Mouse (Mus musculus) hindbrain, postnatal 0 days (tissue): Measurements from ENCODE around the gene Acvr2b. TPM values are rescaled to one million over a fixed set of nuclear protein-coding genes. Genes with fewer than 3 reads are reported as not detected.

Experiments
- ATAC-seq: fragments of 200-750 bp; cut with Nextera tagmentation; 2 replicates; pipeline ENCODE4 v1.8.0; 2017; ENCODE audit warnings: mild to moderate bottlenecking, moderate TSS enrichment, moderate library complexity
- DNase-seq: peaks from one replicate; pipeline ENCODE4 v3.0.0-alpha.2; 2015; ENCODE audit warnings: low spot score
- H3K27ac ChIP-seq: fragments of 300-500 bp; sonication (generic); 2 replicates; pipeline ENCODE4 v1.5.1; 2014; ENCODE audit warnings: mild to moderate bottlenecking
- H3K27me3 ChIP-seq: fragments of 300-500 bp; sonication (generic); 2 replicates; pipeline ENCODE4 v1.6.1; 2014; ENCODE audit warnings: low read length, mixed read lengths; ENCODE audit not compliant: insufficient read depth
- H3K36me3 ChIP-seq: fragments of 300-500 bp; sonication (generic); 2 replicates; pipeline ENCODE4 v1.6.1; 2014; ENCODE audit warnings: low read length, mixed read lengths; ENCODE audit not compliant: insufficient read depth
- H3K4me1 ChIP-seq: fragments of 300-500 bp; sonication (generic); 2 replicates; pipeline ENCODE4 v1.6.1; 2014; ENCODE audit warnings: antibody characterized with exemption, low read length, mixed read lengths; ENCODE audit not compliant: insufficient read depth
- H3K4me2 ChIP-seq: fragments of 300-500 bp; sonication (generic); 2 replicates; pipeline ENCODE4 v1.6.1; 2014; ENCODE audit warnings: low read depth, mild to moderate bottlenecking, low read length, moderate library complexity, mixed read lengths
- H3K4me3 ChIP-seq: fragments of 300-500 bp; sonication (generic); 2 replicates; pipeline ENCODE4 v1.5.1; 2014; ENCODE audit warnings: low read length
- H3K9ac ChIP-seq: fragments of 300-500 bp; sonication (generic); replicated peaks from 2 replicates; pipeline ENCODE4 v1.6.1; 2014; ENCODE audit warnings: mild to moderate bottlenecking, low read length, moderate library complexity, mixed read lengths
- H3K9me3 ChIP-seq: fragments of 300-500 bp; sonication (generic); 2 replicates; pipeline ENCODE4 v1.6.1; 2016; ENCODE audit warnings: low read length, mixed read lengths
- CTCF ChIP-seq: IDR thresholded peaks from 2 replicates; pipeline ENCODE4 v1.5.1; 2016; ENCODE audit warnings: antibody characterized with exemption, control low read depth, low read depth
- WGBS: fragments of 180-500 bp; shearing (Covaris S2); extraction: QIAGEN DNeasy Blood & Tissue Kit; methylation state at CpG from one replicate; pipeline ENCODE4 v1.1.7; 2014; 5-methylcytosine and 5-hydroxymethylcytosine counted together
- polyA plus RNA-seq: library from polyadenylated mRNA; unstranded; fragments of >200 nt; fragmentation: Nextera tagmentation; extraction: Ambion mirVana; gene quantifications from 2 replicates; pipeline ENCODE4 v1.2.1, GENCODE M21; 2015
- total RNA-seq: library from RNA; depleted of rRNA; stranded (reverse); fragments of >200 nt; gene quantifications from 2 replicates; pipeline ENCODE4 v1.2.3, GENCODE M21; 2014; rRNA removed

Acvr2b gene
- total and polyA plus RNA-seq, 2 experiments from 2014 or later = 24.3 to 28.2 TPM

- H3K9me3 ChIP-seq = no peaks in the 10 kb centered on the region
- no peak overlapping the region for H3K9ac ChIP-seq
- peak; percentile 46; the same call in 1 of the 2 replicates for ATAC-seq
- H3K27ac ChIP-seq = no peak overlapping the region
- no peak overlapping the region for H3K4me3 ChIP-seq
- no peak overlapping the region for H3K4me2 ChIP-seq
- no peak for TF ChIP-seq CTCF
- peak; percentile 37 for DNase-seq
- 46% methylated on average over 11 of the region's 11 CpGs for WGBS
- no peaks in the 10 kb centered on the region for H3K27me3 ChIP-seq
- H3K36me3 ChIP-seq = no peaks in the 10 kb centered on the region
- peaks cover 20% of the 10 kb centered on the region for H3K4me1 ChIP-seq
Measured at GRCm38 (mm10) chr9:119478345-119478744, 76.4 kb downstream of the Acvr2b start.

GRCm38 (mm10) chr9:119479297-119479696 lies 77.4 kb downstream of the Acvr2b start:
- 36% methylated on average over 8 of the region's 8 CpGs for WGBS
- ATAC-seq (no peak), DNase-seq (peak; percentile 45)
- no peaks in the 10 kb centered on the region for H3K36me3 ChIP-seq
- H3K4me2 ChIP-seq = no peak overlapping the region
- H3K9me3 ChIP-seq = no peaks in the 10 kb centered on the region
- TF ChIP-seq CTCF = no peak
- no peak overlapping the region for H3K9ac ChIP-seq
- H3K27ac ChIP-seq = no peak overlapping the region
- H3K27me3 ChIP-seq = no peaks in the 10 kb centered on the region
- no peak overlapping the region for H3K4me3 ChIP-seq
- peaks cover 20% of the 10 kb centered on the region for H3K4me1 ChIP-seq

- no peak overlapping the region for H3K27ac ChIP-seq
- H3K4me2 ChIP-seq = no peak overlapping the region
- WGBS = 89% methylated on average over 4 of the region's 4 CpGs
- peaks cover 20% of the 10 kb centered on the region for H3K4me1 ChIP-seq
- H3K27me3 ChIP-seq = no peaks in the 10 kb centered on the region
- H3K9ac ChIP-seq = no peak overlapping the region
- no peak for DNase-seq
- H3K9me3 ChIP-seq = no peaks in the 10 kb centered on the region
- H3K36me3 ChIP-seq = no peaks in the 10 kb centered on the region
- no peak for ATAC-seq
- TF ChIP-seq CTCF = no peak
- H3K4me3 ChIP-seq = no peak overlapping the region
Measured at GRCm38 (mm10) chr9:119481612-119482011, 79.7 kb downstream of the Acvr2b start.

GRCm38 (mm10) chr9:119483554-119484353 lies 81.8 kb downstream of the Acvr2b start:
- Histone ChIP-seq H3K9ac (no peak overlapping the region), H3K4me1 (peaks cover 10% of the 10 kb centered on the region), H3K27me3 (no peaks in the 10 kb centered on the region), H3K27ac (no peak overlapping the region), H3K4me2 (no peak overlapping the region), H3K36me3 (no peaks in the 10 kb centered on the region), H3K4me3 (no peak overlapping the region), H3K9me3 (no peaks in the 10 kb centered on the region)
- no peak for TF ChIP-seq CTCF
- WGBS = 35% methylated on average over 23 of the region's 23 CpGs
- DNase-seq (peak; percentile 50), ATAC-seq (peak; percentile 72)

GRCm38 (mm10) chr9:119484420-119484819 lies 82.5 kb downstream of the Acvr2b start:
- Histone ChIP-seq H3K4me2 (no peak overlapping the region), H3K36me3 (no peaks in the 10 kb centered on the region), H3K4me1 (peaks cover 4% of the 10 kb centered on the region; the same call in 1 of the 2 replicates), H3K9me3 (no peaks in the 10 kb centered on the region), H3K9ac (no peak overlapping the region), H3K27me3 (no peaks in the 10 kb centered on the region), H3K4me3 (no peak overlapping the region), H3K27ac (no peak overlapping the region)
- ATAC-seq = peak; percentile 24; the same call in 1 of the 2 replicates
- TF ChIP-seq CTCF = no peak
- no peak for DNase-seq
- WGBS = 59% methylated on average over 9 of the region's 9 CpGs

Other genes starting within 250 kb of the Acvr2b start
- gene Acaa1b, start 245.0 kb upstream of the Acvr2b start, total RNA-seq = 3.8 and 4.0 TPM in 2 replicates
- 3.9 and 4.0 TPM in 2 replicates for gene Acaa1b, start 245.0 kb upstream of the Acvr2b start, polyA plus RNA-seq
- gene Gm47289, start 243.0 kb upstream of the Acvr2b start, total RNA-seq = not detected in 2 replicates
- gene Gm47289, start 243.0 kb upstream of the Acvr2b start, polyA plus RNA-seq = not detected in 2 replicates
- not detected in 2 replicates for gene Slc22a13, start 193.0 kb upstream of the Acvr2b start, total RNA-seq
- gene Slc22a13, start 193.0 kb upstream of the Acvr2b start, polyA plus RNA-seq = not detected in 2 replicates
- gene Oxsr1, start 79.7 kb upstream of the Acvr2b start, total RNA-seq = 39.6 and 41.0 TPM in 2 replicates
- gene Oxsr1, start 79.7 kb upstream of the Acvr2b start, polyA plus RNA-seq = 9.6 and 10.9 TPM in 2 replicates
- gene Acaa1a, start 62.4 kb upstream of the Acvr2b start, total RNA-seq = 158 and 180 TPM in 2 replicates
- 91.1 and 91.5 TPM in 2 replicates for gene Acaa1a, start 62.4 kb upstream of the Acvr2b start, polyA plus RNA-seq
- gene Myd88, start 60.7 kb upstream of the Acvr2b start, total RNA-seq = 3.8 and 3.9 TPM in 2 replicates
- gene Myd88, start 60.7 kb upstream of the Acvr2b start, polyA plus RNA-seq = 5.2 and 6.1 TPM in 2 replicates
- 2.8 and 4.5 TPM in 2 replicates for gene Xylb, start 44.7 kb upstream of the Acvr2b start, total RNA-seq
- 3.2 and 3.3 TPM in 2 replicates for gene Xylb, start 44.7 kb upstream of the Acvr2b start, polyA plus RNA-seq
- not detected in 2 replicates for gene Slc22a14, start 36.6 kb upstream of the Acvr2b start, total RNA-seq
- 0.14 TPM in 1 of 2 replicates, not detected in the other for gene Slc22a14, start 36.6 kb upstream of the Acvr2b start, polyA plus RNA-seq
- gene Exog, start 42.8 kb downstream of the Acvr2b start, total RNA-seq = 16.6 and 19.4 TPM in 2 replicates
- gene Exog, start 42.8 kb downstream of the Acvr2b start, polyA plus RNA-seq = 30.1 and 30.6 TPM in 2 replicates
- 0.68 and 1.5 TPM in 2 replicates for gene Scn5a, start 176.9 kb downstream of the Acvr2b start, total RNA-seq
- 0.24 TPM in 2 replicates for gene Scn5a, start 176.9 kb downstream of the Acvr2b start, polyA plus RNA-seq